Mouse (Mus musculus) neural tube, embryonic 12.5 days (tissue): ENCODE data around the gene Comtd1. TPM values are rescaled to one million over a fixed set of nuclear protein-coding genes. Genes with fewer than 3 reads are reported as not detected.

ENCODE experiments used
- ATAC-seq: fragments of 200-750 bp; cut with Nextera tagmentation; 2 replicates; pipeline ENCODE4 v1.8.0; 2017; ENCODE audit warnings: low read depth, mild to moderate bottlenecking, moderate TSS enrichment, moderate library complexity; ENCODE audit not compliant: low FRiP score
- H3K27ac ChIP-seq: fragments of 300-500 bp; sonication (generic); 2 replicates; pipeline ENCODE4 v1.5.1; 2016
- H3K27me3 ChIP-seq: fragments of 300-500 bp; sonication (generic); replicated peaks from 2 replicates; pipeline ENCODE4 v1.6.1; 2016; ENCODE audit warnings: mild to moderate bottlenecking
- H3K36me3 ChIP-seq: fragments of 300-500 bp; sonication (generic); 2 replicates; pipeline ENCODE4 v1.6.1; 2016; ENCODE audit warnings: mild to moderate bottlenecking
- H3K4me1 ChIP-seq: fragments of 300-500 bp; sonication (generic); 2 replicates; pipeline ENCODE4 v1.6.1; 2016
- H3K4me2 ChIP-seq: fragments of 300-500 bp; sonication (generic); replicated peaks from 2 replicates; pipeline ENCODE4 v1.6.1; 2016; ENCODE audit warnings: mild to moderate bottlenecking
- H3K4me3 ChIP-seq: fragments of 300-500 bp; sonication (generic); 2 replicates; pipeline ENCODE4 v1.5.1; 2016
- H3K9ac ChIP-seq: fragments of 300-500 bp; sonication (generic); 2 replicates; pipeline ENCODE4 v1.6.1; 2016; ENCODE audit warnings: mild to moderate bottlenecking
- H3K9me3 ChIP-seq: fragments of 300-500 bp; sonication (generic); 2 replicates; pipeline ENCODE4 v1.6.1; 2016; ENCODE audit warnings: mild to moderate bottlenecking
- WGBS: fragments of 180-500 bp; shearing (Covaris S2); methylation state at CpG from one replicate; pipeline ENCODE4 v1.1.7; 2016; 5-methylcytosine and 5-hydroxymethylcytosine counted together
- polyA plus RNA-seq: library from polyadenylated mRNA; unstranded; fragments of >200 nt; fragmentation: Nextera tagmentation; extraction: Ambion mirVana; gene quantifications from 2 replicates; pipeline ENCODE4 v1.2.1, GENCODE M21; 2016

The Comtd1 gene
- polyA plus RNA-seq, 1 experiment from 2014 or later, result 19.6 TPM

DNA sequence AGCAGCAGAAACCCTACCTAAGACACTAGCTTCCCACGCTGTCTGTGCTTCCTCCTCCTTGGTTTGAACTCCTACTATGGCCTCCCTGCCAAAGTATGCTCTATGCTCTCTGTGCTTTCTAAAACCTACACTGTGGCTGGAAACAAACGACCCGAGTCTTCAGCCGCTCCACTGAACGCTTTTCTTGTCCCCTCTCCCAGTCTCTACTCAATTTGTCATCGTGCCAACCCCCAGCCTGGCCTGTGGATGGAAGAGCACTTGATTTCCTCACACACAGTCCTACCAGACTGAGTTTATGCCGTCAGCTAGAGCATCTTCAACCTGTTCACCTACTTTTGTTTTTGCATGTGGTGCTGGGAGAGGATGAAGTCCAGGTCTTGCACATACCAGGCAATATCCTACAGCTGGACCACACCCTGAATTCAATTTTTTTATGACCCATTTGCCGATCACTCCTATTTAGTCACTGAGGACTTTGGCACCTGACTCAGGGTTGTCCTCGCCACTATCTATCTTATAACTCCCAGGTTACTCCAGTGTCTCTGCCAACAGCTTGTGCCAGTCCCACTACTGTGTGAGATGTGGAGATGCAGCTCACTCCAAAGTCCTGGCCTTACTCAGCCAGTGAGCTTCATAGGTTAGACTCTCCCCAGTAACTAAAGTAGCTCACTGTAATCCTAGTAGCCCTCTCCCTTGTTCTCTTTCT is 22.8 kb downstream of the Comtd1 start:
- Histone ChIP-seq H3K9ac (no peak overlapping the region), H3K4me2 (no peak overlapping the region), H3K4me1 (peaks cover 5% of the 10 kb centered on the region; the same call in 1 of the 2 replicates), H3K4me3 (no peak overlapping the region), H3K27me3 (no peaks in the 10 kb centered on the region), H3K9me3 (no peaks in the 10 kb centered on the region), H3K27ac (no peak overlapping the region), H3K36me3 (no peaks in the 10 kb centered on the region)
- no peak for ATAC-seq
- WGBS, result 80% methylated on average over 9 of the region's 9 CpGs

DNA sequence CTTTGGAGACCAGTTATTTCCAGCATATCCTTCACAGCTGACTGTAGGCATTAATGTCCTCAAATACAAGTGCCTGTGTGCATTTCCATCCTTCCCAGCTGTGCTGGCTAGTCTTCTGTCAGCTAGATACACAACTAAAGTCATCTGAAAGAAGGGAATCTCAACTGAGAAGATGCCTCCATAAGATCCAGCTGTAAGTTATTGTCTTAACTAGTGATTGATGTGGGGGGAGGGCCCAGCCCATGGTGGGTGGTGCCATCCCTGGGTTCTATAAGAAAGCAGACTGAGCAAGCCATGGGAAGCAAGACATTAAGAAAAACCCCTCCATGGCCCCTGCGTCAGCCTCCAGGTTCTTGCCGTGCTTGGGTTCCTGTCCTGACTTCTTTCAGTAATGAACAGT is 23.8 kb downstream of the Comtd1 start, which contains the start of gene Vdac2:
Vdac2 (plus strand) TSS at position 301 of the 400 bp plus-strand sequence.
- Histone ChIP-seq H3K36me3 (no peaks in the 10 kb centered on the region), H3K4me1 (peaks cover 5% of the 10 kb centered on the region; the same call in 1 of the 2 replicates), H3K27me3 (no peaks in the 10 kb centered on the region), H3K4me2 (no peak within 1 kb of the TSS), H3K27ac (no peak within 1 kb of the TSS), H3K9me3 (no peaks in the 10 kb centered on the region), H3K9ac (no peak within 1 kb of the TSS), H3K4me3 (no peak within 1 kb of the TSS)
- no peak for ATAC-seq
- 97% methylated on average over 2 of the region's 2 CpGs for WGBS

DNA sequence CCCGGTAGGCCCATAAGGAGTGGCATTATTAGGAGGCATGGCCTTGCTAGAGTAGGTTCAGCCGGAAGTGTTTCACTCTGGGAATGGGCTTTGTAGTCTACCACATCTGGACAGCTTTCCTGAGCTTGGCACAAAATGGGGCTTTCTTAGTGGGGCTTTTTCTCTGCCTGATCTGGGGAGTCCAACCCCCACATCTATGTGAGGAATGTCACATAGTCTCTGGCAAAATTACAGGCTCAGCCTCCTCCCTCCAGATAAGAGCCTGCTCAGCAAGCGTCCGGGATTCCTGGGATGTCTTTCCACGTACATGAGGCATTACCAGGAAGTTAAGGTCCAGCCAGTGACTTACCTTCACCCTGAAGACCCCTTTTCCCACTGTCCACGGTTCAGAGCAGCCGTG is 24.9 kb downstream of the Comtd1 start:
- Histone ChIP-seq H3K9ac (no peak overlapping the region), H3K4me1 (peaks cover 5% of the 10 kb centered on the region; the same call in 1 of the 2 replicates), H3K27ac (no peak overlapping the region), H3K4me2 (no peak overlapping the region), H3K9me3 (no peaks in the 10 kb centered on the region), H3K36me3 (no peaks in the 10 kb centered on the region), H3K4me3 (no peak overlapping the region), H3K27me3 (no peaks in the 10 kb centered on the region)
- no peak for ATAC-seq
- 85% methylated on average over 7 of the region's 7 CpGs for WGBS

DNA sequence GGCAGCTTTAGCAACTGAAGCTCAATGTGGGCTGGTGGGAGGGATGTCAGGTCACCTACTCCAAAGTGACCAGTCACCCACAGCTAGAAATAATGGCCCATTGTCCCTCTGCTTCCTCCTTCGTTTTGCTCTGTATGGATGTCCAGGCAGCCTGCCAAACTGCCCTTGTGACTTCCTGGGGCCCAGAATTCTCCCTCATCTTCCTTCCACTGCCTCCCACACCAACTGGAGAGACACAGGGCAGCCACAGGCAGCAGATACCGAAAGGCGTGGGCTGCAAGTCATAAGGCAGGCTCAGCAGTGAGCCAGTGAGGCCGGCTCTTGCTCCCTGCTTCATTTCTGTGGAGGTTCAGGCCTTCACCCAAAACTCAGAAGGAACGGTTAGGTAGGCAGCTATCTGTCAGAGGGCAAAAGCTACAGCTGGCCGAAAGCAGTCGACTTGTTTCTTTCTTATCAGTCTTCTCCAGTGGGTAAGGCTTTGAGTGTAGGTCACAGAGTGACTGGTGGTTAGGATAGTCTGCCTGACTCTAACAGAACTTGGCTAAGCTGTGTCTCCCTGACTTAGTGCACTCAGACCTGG is 25.9 kb downstream of the Comtd1 start:
- WGBS, result 76% methylated on average over 7 of the region's 7 CpGs
- peaks cover 5% of the 10 kb centered on the region; the same call in 1 of the 2 replicates for H3K4me1 ChIP-seq
- H3K9ac ChIP-seq, result 0 out of 2 replicates have a peak overlapping the region, but pooled peaks have one; percentile 13
- no peaks in the 10 kb centered on the region for H3K36me3 ChIP-seq
- H3K4me2 ChIP-seq, result no peak overlapping the region
- ATAC-seq, result no peak
- no peaks in the 10 kb centered on the region for H3K27me3 ChIP-seq
- no peak overlapping the region for H3K4me3 ChIP-seq
- H3K27ac ChIP-seq, result no peak overlapping the region
- H3K9me3 ChIP-seq, result no peaks in the 10 kb centered on the region

DNA sequence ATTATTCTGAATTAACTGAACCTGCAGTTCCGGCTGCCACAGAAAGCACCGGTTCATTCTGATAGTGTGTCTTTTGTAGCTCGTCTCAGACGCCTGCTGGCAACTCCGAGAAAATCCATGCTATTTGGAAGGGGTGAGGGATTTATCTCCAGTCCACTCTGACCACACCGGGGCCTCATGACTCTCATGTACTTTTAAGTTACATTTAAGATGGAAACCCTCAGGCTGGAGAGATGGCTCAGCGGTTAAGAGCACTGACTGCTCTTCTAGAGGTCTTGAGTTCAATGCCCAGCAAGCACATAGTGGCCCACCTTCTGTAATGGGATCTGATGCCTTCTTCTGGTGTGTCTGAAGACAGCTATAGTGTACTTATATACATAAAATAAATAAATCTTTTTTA is 26.5 kb downstream of the Comtd1 start:
- no peaks in the 10 kb centered on the region for H3K36me3 ChIP-seq
- WGBS, result 81% methylated on average over 7 of the region's 7 CpGs
- peaks cover 5% of the 10 kb centered on the region; the same call in 1 of the 2 replicates for H3K4me1 ChIP-seq
- H3K9ac ChIP-seq, result no peak overlapping the region
- ATAC-seq, result no peak
- H3K9me3 ChIP-seq, result no peaks in the 10 kb centered on the region
- no peaks in the 10 kb centered on the region for H3K27me3 ChIP-seq
- H3K27ac ChIP-seq, result no peak overlapping the region
- no peak overlapping the region for H3K4me2 ChIP-seq
- no peak overlapping the region for H3K4me3 ChIP-seq

DNA sequence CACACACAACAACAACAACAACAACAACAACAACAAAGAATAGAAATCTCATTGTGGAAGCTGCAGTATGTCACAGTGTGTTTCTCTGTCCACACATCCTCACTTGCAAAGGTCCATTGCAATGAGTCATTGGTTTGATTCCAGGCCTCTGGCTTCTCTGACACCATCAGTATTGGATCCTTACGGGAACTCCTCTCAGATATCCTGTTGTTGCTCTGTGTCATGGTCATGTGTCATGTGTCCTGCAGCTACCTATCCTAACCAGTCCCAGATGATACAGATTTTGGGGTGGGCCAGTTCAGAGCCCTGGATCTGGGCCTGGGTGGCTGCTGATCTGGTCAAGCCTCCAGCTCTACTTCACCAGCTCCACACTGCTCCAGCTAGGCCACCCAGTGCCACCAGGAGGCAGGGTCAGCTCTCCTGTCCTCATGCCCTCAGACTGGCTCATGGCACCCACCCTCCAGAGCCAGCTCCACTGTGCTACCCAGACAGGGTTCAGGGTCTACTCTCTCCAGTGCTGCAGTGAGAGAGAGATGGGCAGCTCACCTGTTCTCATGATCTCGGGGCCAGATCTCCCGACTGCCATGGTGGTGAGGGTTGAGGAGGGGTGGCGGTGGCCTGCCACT is 27.8 kb downstream of the Comtd1 start:
- Histone ChIP-seq H3K4me2 (no peak overlapping the region), H3K27me3 (no peaks in the 10 kb centered on the region), H3K9me3 (no peaks in the 10 kb centered on the region), H3K9ac (no peak overlapping the region), H3K4me3 (no peak overlapping the region), H3K4me1 (peaks cover 5% of the 10 kb centered on the region; the same call in 1 of the 2 replicates), H3K27ac (no peak overlapping the region), H3K36me3 (no peaks in the 10 kb centered on the region)
- 89% methylated on average over 4 of the region's 4 CpGs for WGBS
- no peak for ATAC-seq

DNA sequence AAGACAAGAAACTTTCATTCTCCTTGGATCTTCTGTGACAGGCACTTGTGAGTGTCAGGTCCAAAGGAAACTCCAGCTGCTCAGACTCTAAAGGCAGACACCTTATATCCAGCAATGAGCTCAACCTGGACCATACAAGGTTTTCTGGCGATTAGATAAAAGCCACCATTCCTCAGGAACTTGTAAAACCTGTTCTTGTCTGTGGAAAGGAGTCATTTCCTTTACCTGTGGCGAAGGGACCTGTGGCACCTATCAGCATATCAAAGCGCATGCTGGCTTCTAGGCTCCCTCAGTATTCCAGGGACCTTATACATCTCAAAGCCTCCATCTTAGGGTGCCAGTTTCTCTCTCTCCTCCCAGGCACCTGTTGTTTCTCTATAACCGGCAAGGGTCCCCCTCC is 31.3 kb downstream of the Comtd1 start:
- Histone ChIP-seq H3K27me3 (no peaks in the 10 kb centered on the region), H3K9me3 (no peaks in the 10 kb centered on the region), H3K4me2 (no peak overlapping the region), H3K27ac (no peak overlapping the region), H3K4me3 (no peak overlapping the region), H3K36me3 (no peaks in the 10 kb centered on the region), H3K4me1 (no peaks in the 10 kb centered on the region), H3K9ac (no peak overlapping the region)
- no peak for ATAC-seq
- 52% methylated on average over 4 of the region's 4 CpGs for WGBS

GRCm38 (mm10) chr14:21816255-21816654 is 32.5 kb downstream of the Comtd1 start:
- ATAC-seq, result no peak
- no peaks in the 10 kb centered on the region for H3K9me3 ChIP-seq
- 67% methylated on average over 3 of the region's 3 CpGs for WGBS
- H3K4me2 ChIP-seq, result no peak overlapping the region
- H3K27me3 ChIP-seq, result no peaks in the 10 kb centered on the region
- H3K4me3 ChIP-seq, result no peak overlapping the region
- H3K36me3 ChIP-seq, result no peaks in the 10 kb centered on the region
- H3K9ac ChIP-seq, result no peak overlapping the region
- no peaks in the 10 kb centered on the region for H3K4me1 ChIP-seq
- no peak overlapping the region for H3K27ac ChIP-seq

DNA sequence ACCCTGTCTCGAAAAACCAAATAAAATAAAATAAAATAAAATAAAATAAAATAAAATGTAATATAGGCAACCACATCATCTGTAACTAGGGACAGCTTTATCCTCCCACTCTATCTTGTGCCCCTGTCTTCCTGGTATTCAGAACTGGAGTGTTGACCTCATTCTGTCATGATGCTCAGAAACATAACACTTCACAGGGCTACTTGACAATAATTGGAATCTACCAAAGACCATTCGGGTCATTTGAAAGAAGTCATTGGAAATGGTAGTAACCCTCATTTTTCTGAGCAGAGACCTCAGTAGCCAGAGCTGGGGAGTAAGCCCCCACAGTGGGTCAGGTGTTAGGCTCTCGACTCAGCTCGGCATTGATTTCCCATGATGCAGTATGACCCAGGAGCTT is 34.2 kb downstream of the Comtd1 start:
- Histone ChIP-seq H3K9ac (no peak overlapping the region), H3K4me2 (no peak overlapping the region), H3K27me3 (no peaks in the 10 kb centered on the region), H3K27ac (no peak overlapping the region), H3K36me3 (no peaks in the 10 kb centered on the region), H3K4me3 (no peak overlapping the region), H3K9me3 (no peaks in the 10 kb centered on the region), H3K4me1 (no peaks in the 10 kb centered on the region)
- 92% methylated on average over 4 of the region's 4 CpGs for WGBS
- ATAC-seq, result no peak

DNA sequence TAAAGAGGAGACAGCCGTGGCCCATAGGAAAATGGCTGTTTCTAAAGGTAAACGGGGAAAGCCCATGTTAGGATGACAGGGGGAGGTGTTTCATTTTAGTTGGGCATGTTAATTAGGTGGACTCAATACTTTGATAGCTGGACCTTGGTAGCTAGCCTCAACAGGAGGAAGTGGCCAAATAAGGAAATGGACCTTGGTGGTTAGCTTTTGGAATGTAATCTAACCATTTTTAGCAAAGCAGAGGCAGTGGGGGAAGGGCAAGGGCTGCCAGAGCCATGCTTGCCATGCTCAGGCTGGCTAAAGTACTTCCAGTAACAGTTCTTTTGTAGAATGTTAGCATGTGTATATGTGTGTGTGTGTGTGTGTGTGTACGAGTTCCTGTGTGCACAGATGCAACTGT is 34.9 kb downstream of the Comtd1 start:
- Histone ChIP-seq H3K9me3 (no peaks in the 10 kb centered on the region), H3K9ac (no peak overlapping the region), H3K27me3 (no peaks in the 10 kb centered on the region), H3K36me3 (no peaks in the 10 kb centered on the region), H3K27ac (no peak overlapping the region), H3K4me2 (no peak overlapping the region), H3K4me1 (no peaks in the 10 kb centered on the region), H3K4me3 (no peak overlapping the region)
- ATAC-seq, result no peak
- 88% methylated on average over 3 of the region's 3 CpGs for WGBS

DNA sequence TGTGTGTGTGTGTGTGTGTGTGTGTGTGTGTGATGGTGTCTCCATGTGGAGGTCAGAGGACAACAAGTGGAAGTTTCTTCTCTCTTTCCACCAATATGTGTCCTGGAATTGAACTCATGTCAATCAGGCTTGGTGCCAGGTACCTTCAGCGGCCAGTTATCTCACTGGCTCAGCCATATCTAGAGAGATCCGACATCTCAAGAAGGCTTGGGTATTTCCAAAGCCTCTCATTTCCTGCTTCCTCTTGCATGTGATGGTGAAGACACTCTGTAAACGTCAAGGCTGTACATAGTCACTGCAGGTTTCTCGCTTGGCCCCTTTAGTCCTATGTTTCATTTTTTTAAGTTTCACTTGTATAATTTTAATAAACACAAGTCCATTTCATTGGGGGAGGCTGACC is 35.6 kb downstream of the Comtd1 start:
- 90% methylated on average over 4 of the region's 4 CpGs for WGBS

GRCm38 (mm10) chr14:21812590-21813162 is 36.1 kb downstream of the Comtd1 start:
- no peaks in the 10 kb centered on the region for H3K9me3 ChIP-seq
- 27% methylated on average over 14 of the region's 14 CpGs for WGBS
- no peaks in the 10 kb centered on the region for H3K4me1 ChIP-seq
- H3K27ac ChIP-seq, result no peak overlapping the region
- no peak overlapping the region for H3K9ac ChIP-seq
- no peak for ATAC-seq
- H3K4me3 ChIP-seq, result no peak overlapping the region
- H3K27me3 ChIP-seq, result no peaks in the 10 kb centered on the region
- H3K4me2 ChIP-seq, result no peak overlapping the region
- no peaks in the 10 kb centered on the region for H3K36me3 ChIP-seq

More for the DNA sequence above, 35.6 kb downstream of the Comtd1 start:
- Histone ChIP-seq H3K27ac (no peak overlapping the region), H3K4me2 (no peak overlapping the region), H3K4me1 (no peaks in the 10 kb centered on the region), H3K9me3 (no peaks in the 10 kb centered on the region), H3K27me3 (no peaks in the 10 kb centered on the region), H3K36me3 (no peaks in the 10 kb centered on the region), H3K4me3 (no peak overlapping the region), H3K9ac (no peak overlapping the region)
- no peak for ATAC-seq
